Mouse (Mus musculus) ZHBTc4 (cell line): ENCODE measurements at regions not wholly inside any gene's neighbourhood (a gene's known extent, or its start where the extent isn't known, plus 50 kb on each side); places are given as distances from the start of the nearest gene placed in this dataset.

ENCODE experiments used
- DNase-seq: peaks from one replicate; pipeline ENCODE4 v3.0.0-alpha.2; 2011; ENCODE audit warnings: low read depth, low spot score

DNA sequence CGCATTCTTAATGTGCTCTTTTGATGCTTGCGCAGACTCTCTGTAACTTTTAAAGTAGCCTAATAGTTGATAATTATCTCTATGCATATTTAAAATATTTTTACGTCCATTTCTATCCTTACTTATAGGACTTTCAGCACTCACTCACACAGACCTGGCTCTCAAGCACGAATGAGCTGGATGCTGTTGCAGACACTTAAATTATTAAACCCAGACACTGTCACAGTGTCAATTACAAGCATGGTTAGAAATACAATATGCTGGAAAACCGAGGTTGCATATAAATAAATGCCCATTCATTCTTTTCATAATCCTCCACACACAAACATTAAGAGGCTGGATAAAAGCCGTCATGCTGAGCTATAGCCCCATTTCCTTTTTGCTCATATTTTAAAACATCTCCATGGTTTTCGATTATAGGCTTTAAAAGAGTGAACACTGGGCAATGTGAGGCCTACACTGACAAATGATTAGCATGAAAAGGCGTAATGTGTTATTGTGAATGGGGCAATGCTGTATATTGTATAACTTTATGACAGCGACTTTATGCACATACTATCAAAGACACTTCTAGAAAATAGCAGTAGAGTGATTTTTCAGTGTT is 566.3 kb downstream of the Pdha2 start:
- no peak for DNase-seq

DNA sequence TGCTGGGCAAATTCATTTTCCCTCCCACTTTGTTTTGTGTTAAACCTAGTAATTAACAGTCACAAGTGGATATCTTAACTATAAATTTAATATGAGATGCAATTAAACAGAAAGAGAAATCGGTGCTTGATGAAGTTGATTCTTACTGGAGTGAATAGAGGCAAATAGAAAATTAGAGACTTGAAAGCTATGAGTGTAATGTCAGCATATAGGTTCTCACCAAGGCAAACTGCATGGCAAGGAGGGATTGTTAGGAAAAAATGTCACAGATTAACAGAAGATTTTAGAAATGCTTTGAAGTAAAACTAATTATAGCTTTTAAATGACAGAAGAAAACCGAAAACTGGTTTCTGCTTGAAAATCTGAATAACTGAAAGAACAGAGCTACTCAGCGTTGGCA is 592.3 kb downstream of the Pdha2 start:
- DNase-seq: no peak
